Mouse (Mus musculus) thymus, adult 2 months (tissue): ENCODE results near the gene Card11.

Source experiments
- CTCF ChIP-seq: fragments of 200-500 bp; IDR thresholded peaks from 2 replicates; pipeline ENCODE4 v1.5.1; 2012; ENCODE audit warnings: mild to moderate bottlenecking, control low read depth, low read length, moderate library complexity, borderline replicate concordance; ENCODE audit not compliant: control insufficient read depth, poor library complexity, insufficient read depth; ENCODE audit errors: extremely low read depth
- POLR2A ChIP-seq: fragments of 200-500 bp; IDR thresholded peaks from 2 replicates; pipeline ENCODE4 v1.6.1; 2012; ENCODE audit warnings: mild to moderate bottlenecking, low read length, control low read depth, moderate library complexity; ENCODE audit not compliant: control insufficient read depth, poor library complexity, insufficient read depth; ENCODE audit errors: extremely low read depth

DNA sequence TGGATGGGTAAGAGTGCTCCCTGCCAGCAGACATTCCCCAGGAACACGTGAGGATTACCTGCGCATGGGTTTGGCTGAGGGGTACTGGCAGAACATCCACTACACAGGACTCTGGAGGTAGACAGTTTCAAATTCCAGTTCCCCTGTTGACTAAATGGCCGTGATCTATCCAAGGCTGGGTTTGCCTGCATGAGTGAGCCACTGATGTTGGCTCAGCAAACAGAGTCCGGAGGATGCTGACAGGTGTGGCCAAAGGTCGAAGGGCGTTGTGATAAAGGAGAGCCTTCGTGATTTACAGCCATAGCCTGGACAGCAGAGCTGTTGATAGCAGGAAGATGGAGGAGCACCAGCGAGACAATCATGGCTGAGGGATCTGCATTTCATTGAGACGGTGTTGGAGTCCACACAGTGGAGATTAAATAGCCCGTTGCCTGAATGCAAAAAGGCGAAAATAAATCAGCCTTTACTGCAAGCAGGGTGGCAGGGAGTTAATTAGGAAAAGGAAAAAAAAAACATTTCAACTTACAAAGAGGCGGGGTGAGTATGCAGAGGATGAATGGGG, 147.9 kb downstream of the Card11 start:
- TF ChIP-seq CTCF (no peak), POLR2A (no peak)
